26 mouse cellular contexts compared by ENCODE assay signal in the genomic region with DNA sequence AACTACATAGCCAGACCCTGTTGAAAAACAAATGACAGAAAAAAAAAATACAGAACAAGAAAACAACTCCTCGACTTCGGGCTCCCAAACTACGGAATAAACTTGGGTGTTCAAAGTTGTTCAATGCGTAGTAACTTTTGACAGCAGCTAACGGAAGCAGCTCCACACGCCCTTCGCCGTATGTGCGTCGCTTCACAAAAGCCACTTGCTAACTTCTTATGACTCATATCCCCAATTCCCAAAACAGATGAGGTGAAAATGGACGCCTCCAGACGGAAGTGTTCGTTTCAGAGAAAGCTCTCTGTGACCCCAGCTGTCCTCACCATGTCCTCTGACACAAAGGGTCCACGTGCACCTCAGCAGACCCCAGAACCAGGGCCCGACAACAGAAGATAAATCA.
"Had no signal": no experiment of that assay in that cellular context is flagged by ENCODE, and none has a peak within 500 bp of the region (broad histone marks: within the 10 kb centered on the region; RNA-seq: fewer than 3 reads in every experiment).

No protein-coding gene starts in this region.

- H3K9me3 ChIP-seq: kidney, embryonic 15.5 days; limb, embryonic 13.5 days; liver, embryonic 12.5 days; liver, embryonic 15.5 days; lung, embryonic 15.5 days; megakaryocyte, embryonic 14.5 days; midbrain, embryonic 10.5 days; midbrain, embryonic 13.5 days had no signal

- ATAC-seq: liver, embryonic 12.5 days; midbrain, embryonic 13.5 days; midbrain, embryonic 16.5 days had no signal

- H3K4me2 ChIP-seq: kidney, embryonic 15.5 days; limb, embryonic 13.5 days; liver, embryonic 12.5 days; liver, embryonic 15.5 days; lung, embryonic 15.5 days; midbrain, embryonic 13.5 days had no signal

- H3K9ac ChIP-seq: kidney, embryonic 15.5 days; limb, embryonic 13.5 days; liver, embryonic 12.5 days; liver, embryonic 15.5 days; lung, embryonic 15.5 days; midbrain, embryonic 13.5 days had no signal

- H3K4me3 ChIP-seq: kidney, embryonic 15.5 days; left cerebral cortex, adult 2 months; limb, embryonic 13.5 days; liver, embryonic 12.5 days; liver, embryonic 15.5 days; lung, embryonic 15.5 days; megakaryocyte, embryonic 14.5 days; midbrain, embryonic 10.5 days; midbrain, embryonic 13.5 days; myocyte had no signal

- H3K36me3 ChIP-seq: kidney, embryonic 15.5 days; limb, embryonic 13.5 days; liver, embryonic 12.5 days; liver, embryonic 15.5 days; lung, embryonic 15.5 days; midbrain, embryonic 10.5 days; midbrain, embryonic 13.5 days had no signal

- H3K27me3 ChIP-seq: kidney, embryonic 15.5 days; limb, embryonic 13.5 days; liver, embryonic 12.5 days; liver, embryonic 15.5 days; lung, embryonic 15.5 days; megakaryocyte, embryonic 14.5 days; midbrain, embryonic 13.5 days had no signal

- H3K27ac ChIP-seq: kidney, embryonic 15.5 days; left cerebral cortex, adult 2 months; limb, embryonic 13.5 days; liver, embryonic 12.5 days; liver, embryonic 15.5 days; lung, embryonic 15.5 days; midbrain, embryonic 10.5 days; midbrain, embryonic 13.5 days; stomach, postnatal 0 days had no signal

- DNase-seq: kidney, adult 8-10 months; kidney, postnatal 10 days; kidney, postnatal 4 days; layer of hippocampus, postnatal 36 days; liver; lung, adult 18-20 months; lung, postnatal 10 days; lung, postnatal 36 days; right cerebral cortex, adult 18-20 months; right cerebral cortex, postnatal 14 days; right cerebral cortex, postnatal 4 days; thymus, adult 2 months; thymus, postnatal 14 days; thymus, postnatal 4 days had no signal
